Mouse (Mus musculus): Measurements from ENCODE around the gene Uhrf1bp1l. TPM values are rescaled to one million over a fixed set of nuclear protein-coding genes. Genes with fewer than 3 reads are reported as not detected.

Uhrf1bp1l gene
- polyA plus RNA-seq, 1 experiment from 2014 or later: 31.3 TPM

GRCm38 (mm10) chr10:89714910-89715309 is 29.9 kb upstream of the Uhrf1bp1l start:
- 81% methylated on average over 10 of the region's 10 CpGs for WGBS
- Histone ChIP-seq H3K27ac (ENCODE audit: low read depth) (no peak overlapping the region), H3K9me3 (ENCODE audit: low read depth, low read length) (no peaks in the 10 kb centered on the region), H3K9ac (no peak overlapping the region), H3K4me2 (no peak overlapping the region), H3K4me3 (ENCODE audit: low read depth, low read length) (no peak overlapping the region), H3K4me1 (ENCODE audit: insufficient read depth) (no peaks in the 10 kb centered on the region), H3K27me3 (ENCODE audit: insufficient read depth, low read length) (no peaks in the 10 kb centered on the region), H3K36me3 (ENCODE audit: insufficient read depth) (peaks cover 42% of the 10 kb centered on the region)
- ATAC-seq (ENCODE audit: insufficient read depth) (no peak; the same call in 1 of the 2 replicates), DNase-seq (no peak)
- no peak for TF ChIP-seq CTCF (IDR thresholded peaks at IDR 0.05; ENCODE audit: low read depth)

- H3K27ac ChIP-seq (ENCODE audit: low read depth): no peak overlapping the region
- no peak overlapping the region for H3K4me2 ChIP-seq
- DNase-seq: no peak
- H3K9me3 ChIP-seq (ENCODE audit: low read depth, low read length): no peaks in the 10 kb centered on the region
- no peaks in the 10 kb centered on the region for H3K4me1 ChIP-seq (ENCODE audit: insufficient read depth)
- no peak overlapping the region for H3K9ac ChIP-seq
- TF ChIP-seq CTCF (IDR thresholded peaks at IDR 0.05; ENCODE audit: low read depth): no peak
- H3K36me3 ChIP-seq (ENCODE audit: insufficient read depth): peaks cover 38% of the 10 kb centered on the region
- ATAC-seq (ENCODE audit: insufficient read depth): no peak
- H3K4me3 ChIP-seq (ENCODE audit: low read depth, low read length): no peak overlapping the region
- H3K27me3 ChIP-seq (ENCODE audit: insufficient read depth, low read length): no peaks in the 10 kb centered on the region
Observed at GRCm38 (mm10) chr10:89720252-89720651, 24.5 kb upstream of the Uhrf1bp1l start.

GRCm38 (mm10) chr10:89720796-89721195 is 24.0 kb upstream of the Uhrf1bp1l start:
- DNase-seq: no peak
- H3K27me3 ChIP-seq (ENCODE audit: insufficient read depth, low read length): no peaks in the 10 kb centered on the region
- H3K9me3 ChIP-seq (ENCODE audit: low read depth, low read length): no peaks in the 10 kb centered on the region
- no peak overlapping the region for H3K27ac ChIP-seq (ENCODE audit: low read depth)
- no peak overlapping the region for H3K4me3 ChIP-seq (ENCODE audit: low read depth, low read length)
- TF ChIP-seq CTCF (IDR thresholded peaks at IDR 0.05; ENCODE audit: low read depth): no peak
- no peak overlapping the region for H3K9ac ChIP-seq
- no peak overlapping the region for H3K4me2 ChIP-seq
- no peak for ATAC-seq (ENCODE audit: insufficient read depth)
- H3K36me3 ChIP-seq (ENCODE audit: insufficient read depth): peaks cover 37% of the 10 kb centered on the region
- 87% methylated on average over 3 of the region's 3 CpGs for WGBS
- no peaks in the 10 kb centered on the region for H3K4me1 ChIP-seq (ENCODE audit: insufficient read depth)

GRCm38 (mm10) chr10:89722247-89723195 is 22.3 kb upstream of the Uhrf1bp1l start:
- ATAC-seq (ENCODE audit: insufficient read depth) (no peak), DNase-seq (no peak)
- H3K4me3 ChIP-seq (ENCODE audit: low read depth, low read length): no peak overlapping the region
- H3K36me3 ChIP-seq (ENCODE audit: insufficient read depth): peaks cover 37% of the 10 kb centered on the region
- H3K9me3 ChIP-seq (ENCODE audit: low read depth, low read length): no peaks in the 10 kb centered on the region
- no peaks in the 10 kb centered on the region for H3K27me3 ChIP-seq (ENCODE audit: insufficient read depth, low read length)
- no peak overlapping the region for H3K9ac ChIP-seq
- no peak overlapping the region for H3K4me2 ChIP-seq
- no peak overlapping the region for H3K27ac ChIP-seq (ENCODE audit: low read depth)
- WGBS: 82% methylated on average over 14 of the region's 14 CpGs
- no peaks in the 10 kb centered on the region for H3K4me1 ChIP-seq (ENCODE audit: insufficient read depth)
- TF ChIP-seq CTCF (IDR thresholded peaks at IDR 0.05; ENCODE audit: low read depth): no peak

GRCm38 (mm10) chr10:89730386-89730785 is 14.4 kb upstream of the Uhrf1bp1l start:
- H3K9ac ChIP-seq: no peak overlapping the region
- H3K27me3 ChIP-seq (ENCODE audit: insufficient read depth, low read length): no peaks in the 10 kb centered on the region
- H3K36me3 ChIP-seq (ENCODE audit: insufficient read depth): peaks cover 14% of the 10 kb centered on the region; the same call in 1 of the 2 replicates
- no peak overlapping the region for H3K4me2 ChIP-seq
- no peak for ATAC-seq (ENCODE audit: insufficient read depth)
- no peak for TF ChIP-seq CTCF (IDR thresholded peaks at IDR 0.05; ENCODE audit: low read depth)
- 82% methylated on average over 6 of the region's 6 CpGs for WGBS
- no peak overlapping the region for H3K27ac ChIP-seq (ENCODE audit: low read depth)
- no peaks in the 10 kb centered on the region for H3K9me3 ChIP-seq (ENCODE audit: low read depth, low read length)
- H3K4me1 ChIP-seq (ENCODE audit: insufficient read depth): 0 out of 2 replicates have a peak, but pooled peaks cover 7% of the 10 kb centered on the region
- H3K4me3 ChIP-seq (ENCODE audit: low read depth, low read length): no peak overlapping the region
- DNase-seq: no peak

GRCm38 (mm10) chr10:89731341-89731740 is 13.4 kb upstream of the Uhrf1bp1l start:
- TF ChIP-seq CTCF (IDR thresholded peaks at IDR 0.05; ENCODE audit: low read depth): peak; percentile 10; the same call in 1 of the 2 replicates
- Histone ChIP-seq H3K4me1 (ENCODE audit: insufficient read depth) (0 out of 2 replicates have a peak, but pooled peaks cover 7% of the 10 kb centered on the region), H3K9me3 (ENCODE audit: low read depth, low read length) (no peaks in the 10 kb centered on the region), H3K27ac (ENCODE audit: low read depth) (no peak overlapping the region), H3K27me3 (ENCODE audit: insufficient read depth, low read length) (no peaks in the 10 kb centered on the region), H3K4me3 (ENCODE audit: low read depth, low read length) (peak overlapping the region; percentile 66), H3K9ac (peak overlapping the region; percentile 58), H3K4me2 (peak overlapping the region; percentile 83), H3K36me3 (ENCODE audit: insufficient read depth) (peaks cover 8% of the 10 kb centered on the region; the same call in 1 of the 2 replicates)
- DNase-seq (no peak), ATAC-seq (ENCODE audit: insufficient read depth) (no peak)
- 14% methylated on average over 5 of the region's 5 CpGs for WGBS
